Mouse (Mus musculus) limb, embryonic 10.5 days (tissue): ENCODE results near the gene Egfl7. TPM values are rescaled to one million over a fixed set of nuclear protein-coding genes. Genes with fewer than 3 reads are reported as not detected.

Experiments
- DNase-seq: peaks from one replicate; pipeline ENCODE4 v3.0.0-alpha.2; 2017; ENCODE audit warnings: low spot score
- H3K27ac ChIP-seq: fragments of 300-500 bp; sonication (generic); 2 replicates; pipeline ENCODE4 v1.5.1; 2016; ENCODE audit warnings: mild to moderate bottlenecking
- H3K27me3 ChIP-seq: fragments of 300-500 bp; sonication (generic); 2 replicates; pipeline ENCODE4 v1.6.1; 2016; ENCODE audit warnings: low read depth, mild to moderate bottlenecking; ENCODE audit not compliant: poor library complexity, severe bottlenecking
- H3K36me3 ChIP-seq: fragments of 300-500 bp; sonication (generic); 2 replicates; pipeline ENCODE4 v1.6.1; 2016; ENCODE audit warnings: mild to moderate bottlenecking, moderate library complexity
- H3K4me1 ChIP-seq: fragments of 300-500 bp; sonication (generic); 2 replicates; pipeline ENCODE4 v1.6.1; 2016
- H3K4me3 ChIP-seq: fragments of 300-500 bp; sonication (generic); 2 replicates; pipeline ENCODE4 v1.5.1; 2016; ENCODE audit warnings: mild to moderate bottlenecking, moderate library complexity
- H3K9me3 ChIP-seq: fragments of 300-500 bp; sonication (generic); replicated peaks from 2 replicates; pipeline ENCODE4 v1.6.1; 2016; ENCODE audit warnings: mild to moderate bottlenecking
- WGBS: fragments of 180-500 bp; shearing (Covaris S2); methylation state at CpG from one replicate; pipeline ENCODE4 v1.1.7; 2016; 5-methylcytosine and 5-hydroxymethylcytosine counted together
- polyA plus RNA-seq: library from polyadenylated mRNA; unstranded; fragments of >200 nt; fragmentation: Nextera tagmentation; extraction: Ambion mirVana; gene quantifications from 2 replicates; pipeline ENCODE4 v1.2.1, GENCODE M21; 2016

The Egfl7 gene
- 96.5 and 97.2 TPM in 2 replicates for polyA plus RNA-seq

GRCm38 (mm10) chr2:26579714-26580113 is at the start of gene Egfl7:
Gene Egfl7, plus strand, starts transcription at chr2:26580014.
- WGBS = 93% methylated on average over 1 of the region's 1 CpGs
- Histone ChIP-seq H3K36me3 (no peaks in the 10 kb centered on the region), H3K27ac (peak within 1 kb of the TSS; percentile 85), H3K27me3 (no peaks in the 10 kb centered on the region), H3K4me3 (no peak within 1 kb of the TSS), H3K9me3 (no peaks in the 10 kb centered on the region), H3K4me1 (peaks cover 41% of the 10 kb centered on the region)
- no peak for DNase-seq

GRCm38 (mm10) chr2:26531829-26532228 is 48.0 kb upstream of the Egfl7 start:
- Histone ChIP-seq H3K36me3 (no peaks in the 10 kb centered on the region), H3K4me1 (peaks cover 29% of the 10 kb centered on the region), H3K27me3 (no peaks in the 10 kb centered on the region), H3K9me3 (no peaks in the 10 kb centered on the region), H3K27ac (no peak overlapping the region), H3K4me3 (no peak overlapping the region)
- DNase-seq = no peak
- 97% methylated on average over 6 of the region's 6 CpGs for WGBS

- Histone ChIP-seq H3K27me3 (no peaks in the 10 kb centered on the region), H3K36me3 (no peaks in the 10 kb centered on the region), H3K4me1 (peaks cover 15% of the 10 kb centered on the region; the same call in 1 of the 2 replicates), H3K4me3 (no peak overlapping the region), H3K9me3 (no peaks in the 10 kb centered on the region), H3K27ac (peak overlapping the region; percentile 39; the same call in 1 of the 2 replicates)
- 67% methylated on average over 5 of the region's 5 CpGs for WGBS
- DNase-seq = no peak
These were observed 46.6 kb upstream of the Egfl7 start for GRCm38 (mm10) chr2:26533249-26533648.

- no peaks in the 10 kb centered on the region for H3K36me3 ChIP-seq
- 73% methylated on average over 3 of the region's 3 CpGs for WGBS
- H3K9me3 ChIP-seq = no peaks in the 10 kb centered on the region
- H3K4me3 ChIP-seq = no peak overlapping the region
- H3K27ac ChIP-seq = peak overlapping the region; percentile 39
- H3K4me1 ChIP-seq = peaks cover 20% of the 10 kb centered on the region; the same call in 1 of the 2 replicates
- no peak for DNase-seq
- no peaks in the 10 kb centered on the region for H3K27me3 ChIP-seq
These were observed 45.7 kb upstream of the Egfl7 start for GRCm38 (mm10) chr2:26534161-26534560.

GRCm38 (mm10) chr2:26534616-26535015 is 45.2 kb upstream of the Egfl7 start:
- Histone ChIP-seq H3K27me3 (peaks cover 2% of the 10 kb centered on the region; the same call in 1 of the 2 replicates), H3K4me3 (no peak overlapping the region), H3K27ac (peak overlapping the region; percentile 39; the same call in 1 of the 2 replicates), H3K4me1 (peaks cover 22% of the 10 kb centered on the region; the same call in 1 of the 2 replicates), H3K36me3 (no peaks in the 10 kb centered on the region), H3K9me3 (no peaks in the 10 kb centered on the region)
- no peak for DNase-seq
- 80% methylated on average over 2 of the region's 2 CpGs for WGBS

- no peaks in the 10 kb centered on the region for H3K9me3 ChIP-seq
- no peaks in the 10 kb centered on the region for H3K36me3 ChIP-seq
- H3K27ac ChIP-seq = peak overlapping the region; percentile 51
- WGBS = 74% methylated on average over 4 of the region's 4 CpGs
- H3K4me3 ChIP-seq = no peak overlapping the region
- H3K4me1 ChIP-seq = peaks cover 31% of the 10 kb centered on the region
- no peak for DNase-seq
- peaks cover 5% of the 10 kb centered on the region; the same call in 1 of the 2 replicates for H3K27me3 ChIP-seq
These were observed 44.2 kb upstream of the Egfl7 start for GRCm38 (mm10) chr2:26535517-26536045.

- DNase-seq = no peak
- Histone ChIP-seq H3K27me3 (peaks cover 5% of the 10 kb centered on the region; the same call in 1 of the 2 replicates), H3K36me3 (no peaks in the 10 kb centered on the region), H3K9me3 (no peaks in the 10 kb centered on the region), H3K27ac (peak overlapping the region; percentile 15; the same call in 1 of the 2 replicates), H3K4me1 (peaks cover 52% of the 10 kb centered on the region), H3K4me3 (no peak overlapping the region)
- 34% methylated on average over 2 of the region's 2 CpGs for WGBS
These were observed 40.3 kb upstream of the Egfl7 start for GRCm38 (mm10) chr2:26539516-26539915.

- 37% methylated on average over 7 of the region's 7 CpGs for WGBS
- no peak overlapping the region for H3K4me3 ChIP-seq
- H3K9me3 ChIP-seq = no peaks in the 10 kb centered on the region
- H3K36me3 ChIP-seq = no peaks in the 10 kb centered on the region
- peaks cover 46% of the 10 kb centered on the region for H3K4me1 ChIP-seq
- DNase-seq = no peak
- peak overlapping the region; percentile 57; the same call in 1 of the 2 replicates for H3K27ac ChIP-seq
- H3K27me3 ChIP-seq = peaks cover 5% of the 10 kb centered on the region; the same call in 1 of the 2 replicates
These were observed 39.1 kb upstream of the Egfl7 start for GRCm38 (mm10) chr2:26540721-26541120.

GRCm38 (mm10) chr2:26541258-26541910 is 38.4 kb upstream of the Egfl7 start:
- whole genome bisulfite sequencing = 35% methylated on average over 9 of the region's 9 CpGs
- Histone ChIP-seq H3K4me1 (peaks cover 40% of the 10 kb centered on the region), H3K27me3 (peaks cover 5% of the 10 kb centered on the region; the same call in 1 of the 2 replicates), H3K9me3 (no peaks in the 10 kb centered on the region), H3K4me3 (no peak overlapping the region), H3K27ac (peak overlapping the region; percentile 57), H3K36me3 (no peaks in the 10 kb centered on the region)
- no peak for DNase-seq

- 81% methylated on average over 4 of the region's 4 CpGs for WGBS
These were observed 36.7 kb upstream of the Egfl7 start for GRCm38 (mm10) chr2:26543155-26543554.

GRCm38 (mm10) chr2:26543768-26544167 is 36.0 kb upstream of the Egfl7 start:
- no peak for DNase-seq
- H3K27ac ChIP-seq = no peak overlapping the region
- peaks cover 44% of the 10 kb centered on the region for H3K4me1 ChIP-seq
- WGBS = 93% methylated on average over 8 of the region's 8 CpGs
- no peak overlapping the region for H3K4me3 ChIP-seq
- H3K9me3 ChIP-seq = no peaks in the 10 kb centered on the region
- no peaks in the 10 kb centered on the region for H3K36me3 ChIP-seq
- peaks cover 5% of the 10 kb centered on the region; the same call in 1 of the 2 replicates for H3K27me3 ChIP-seq

More at GRCm38 (mm10) chr2:26543155-26543554, 36.7 kb upstream of the Egfl7 start:
- 0 out of 2 replicates have a peak overlapping the region, but pooled peaks have one; percentile 16 for H3K27ac ChIP-seq
- H3K27me3 ChIP-seq = peaks cover 5% of the 10 kb centered on the region; the same call in 1 of the 2 replicates
- peaks cover 50% of the 10 kb centered on the region for H3K4me1 ChIP-seq
- H3K9me3 ChIP-seq = no peaks in the 10 kb centered on the region
- no peak overlapping the region for H3K4me3 ChIP-seq
- DNase-seq = no peak
- no peaks in the 10 kb centered on the region for H3K36me3 ChIP-seq

- peaks cover 43% of the 10 kb centered on the region for H3K4me1 ChIP-seq
- H3K27me3 ChIP-seq = peaks cover 5% of the 10 kb centered on the region; the same call in 1 of the 2 replicates
- no peak overlapping the region for H3K4me3 ChIP-seq
- WGBS = 79% methylated on average over 3 of the region's 3 CpGs
- no peaks in the 10 kb centered on the region for H3K36me3 ChIP-seq
- H3K27ac ChIP-seq = 0 out of 2 replicates have a peak overlapping the region, but pooled peaks have one; percentile 19
- no peaks in the 10 kb centered on the region for H3K9me3 ChIP-seq
- no peak for DNase-seq
These were observed 35.5 kb upstream of the Egfl7 start for GRCm38 (mm10) chr2:26544265-26544664.

- DNase-seq = no peak
- H3K4me3 ChIP-seq = no peak overlapping the region
- H3K9me3 ChIP-seq = no peaks in the 10 kb centered on the region
- 33% methylated on average over 2 of the region's 2 CpGs for WGBS
- H3K4me1 ChIP-seq = peaks cover 24% of the 10 kb centered on the region
- no peaks in the 10 kb centered on the region for H3K36me3 ChIP-seq
- H3K27me3 ChIP-seq = no peaks in the 10 kb centered on the region
- peak overlapping the region; percentile 51 for H3K27ac ChIP-seq
These were observed 32.3 kb upstream of the Egfl7 start for GRCm38 (mm10) chr2:26547481-26547880.
